Mouse (Mus musculus) thymus, adult 18-20 months (tissue): Measurements from ENCODE around the gene Dock8.
A peak's percentile ranks its signal among the peaks of the same experiment; 100 is the strongest.

Source experiments
- DNase-seq, 2 experiments: peaks; one replicate each; pipeline ENCODE4 v3.0.0; 2022; ENCODE audit warnings: mixed read lengths in 2 of 2

Dock8 gene

GRCm38 (mm10) chr19:25200081-25200860, 200.9 kb downstream of the Dock8 start:
- DNase-seq: no peak

GRCm38 (mm10) chr19:25203077-25203476, 203.7 kb downstream of the Dock8 start:
- no peak for DNase-seq

GRCm38 (mm10) chr19:25206969-25207368, 207.6 kb downstream of the Dock8 start:
- DNase-seq: no peak

- DNase-seq: no peak
Measured at GRCm38 (mm10) chr19:25207731-25208361, 208.5 kb downstream of the Dock8 start.

GRCm38 (mm10) chr19:25208596-25209110, 209.3 kb downstream of the Dock8 start:
- DNase-seq: no peak

GRCm38 (mm10) chr19:25220611-25221010, 221.3 kb downstream of the Dock8 start:
- no peak for DNase-seq

- DNase-seq: no peak
Measured at GRCm38 (mm10) chr19:25221964-25222640, 222.8 kb downstream of the Dock8 start.

- DNase-seq: no peak
Measured at GRCm38 (mm10) chr19:25230058-25230974, 231.0 kb downstream of the Dock8 start.

GRCm38 (mm10) chr19:25230975-25231334, 231.6 kb downstream of the Dock8 start:
- DNase-seq: no peak

GRCm38 (mm10) chr19:25232032-25232431, 232.7 kb downstream of the Dock8 start:
- DNase-seq: no peak

- peak; percentile 13 to 22 for DNase-seq
Measured at GRCm38 (mm10) chr19:25236596-25237491, 237.5 kb downstream of the Dock8 start, which contains the start of gene Kank1. Kank1 (plus strand) TSS chr19:25236975.

GRCm38 (mm10) chr19:25237492-25238040, 238.2 kb downstream of the Dock8 start:
- no peak for DNase-seq

GRCm38 (mm10) chr19:25238121-25238520, 238.8 kb downstream of the Dock8 start:
- no peak for DNase-seq

- DNase-seq: no peak
Measured at GRCm38 (mm10) chr19:25243566-25243965, 244.2 kb downstream of the Dock8 start.

GRCm38 (mm10) chr19:25246062-25246461, 246.7 kb downstream of the Dock8 start:
- DNase-seq: no peak

- DNase-seq: no peak
Measured at GRCm38 (mm10) chr19:25247858-25248552, 248.7 kb downstream of the Dock8 start.

GRCm38 (mm10) chr19:25249230-25249629, 249.9 kb downstream of the Dock8 start:
- DNase-seq: no peak

GRCm38 (mm10) chr19:25251610-25252140, 252.3 kb downstream of the Dock8 start:
- DNase-seq: no peak
